Mouse (Mus musculus): ENCODE data around the gene Tbk1. TPM values are rescaled to one million over a fixed set of nuclear protein-coding genes. Genes with fewer than 3 reads are reported as not detected.

The Tbk1 gene
- polyA plus RNA-seq (2012; rRNA removed) = 39.2 and 41.3 TPM in 2 replicates

GRCm38 (mm10) chr10:121586675-121587370, at the start of gene Tbk1:
Gene Tbk1, minus strand, starts transcription at chr10:121586787.

GRCm38 (mm10) chr10:121626186-121626882, 39.7 kb upstream of the Tbk1 start, which contains the start of gene Xpot:
Gene Xpot, minus strand, starts transcription at chr10:121626332.

Other genes starting within 250 kb of the Tbk1 start
- 14.6 and 15.0 TPM in 2 replicates for gene Tbc1d30, start 235.5 kb downstream of the Tbk1 start, polyA plus RNA-seq (2012; rRNA removed)
- gene Gns, start 221.7 kb downstream of the Tbk1 start, polyA plus RNA-seq (2012; rRNA removed) = 32.7 and 36.0 TPM in 2 replicates
- gene Rassf3, start 110.4 kb downstream of the Tbk1 start, polyA plus RNA-seq (2012; rRNA removed) = 5.8 and 9.1 TPM in 2 replicates
- gene Xpot, start 39.5 kb upstream of the Tbk1 start, polyA plus RNA-seq (2012; rRNA removed) = 65.4 and 73.5 TPM in 2 replicates
- 0.12 and 0.13 TPM in 2 replicates for gene D930020B18Rik, start 54.8 kb upstream of the Tbk1 start, polyA plus RNA-seq (2012; rRNA removed)
- 3.7 and 4.0 TPM in 2 replicates for gene BC048403, start 153.2 kb upstream of the Tbk1 start, polyA plus RNA-seq (2012; rRNA removed)

Measured in central nervous system, embryonic 14 days (tissue).